Mouse (Mus musculus): ENCODE measurements around the gene Fry.

The Fry gene

DNA sequence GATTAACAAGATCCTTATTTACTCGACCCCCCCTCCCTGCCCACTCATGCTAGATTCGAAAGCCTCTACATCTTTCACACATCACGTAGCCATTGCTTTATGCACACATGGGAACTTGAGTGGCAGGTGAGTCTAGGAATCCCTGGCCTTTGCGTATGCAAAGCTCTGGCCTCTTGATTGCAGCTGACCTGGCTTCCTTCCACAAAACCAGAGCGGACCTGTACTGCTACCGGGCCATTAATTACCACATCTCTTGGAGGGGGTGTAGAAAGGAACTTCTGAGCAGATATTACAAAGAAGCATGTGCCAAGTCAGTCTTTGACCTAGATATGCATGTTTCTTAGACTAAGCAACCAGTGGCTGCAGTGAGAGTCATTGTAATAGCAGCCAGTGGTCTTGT is 55.4 kb downstream of the Fry start:
- no peak for DNase-seq (ENCODE audit: extremely low read depth, low read depth)

GRCm38 (mm10) chr5:150174950-150175349 is 56.5 kb downstream of the Fry start:
- no peak for DNase-seq (ENCODE audit: extremely low read depth, low read depth)

DNA sequence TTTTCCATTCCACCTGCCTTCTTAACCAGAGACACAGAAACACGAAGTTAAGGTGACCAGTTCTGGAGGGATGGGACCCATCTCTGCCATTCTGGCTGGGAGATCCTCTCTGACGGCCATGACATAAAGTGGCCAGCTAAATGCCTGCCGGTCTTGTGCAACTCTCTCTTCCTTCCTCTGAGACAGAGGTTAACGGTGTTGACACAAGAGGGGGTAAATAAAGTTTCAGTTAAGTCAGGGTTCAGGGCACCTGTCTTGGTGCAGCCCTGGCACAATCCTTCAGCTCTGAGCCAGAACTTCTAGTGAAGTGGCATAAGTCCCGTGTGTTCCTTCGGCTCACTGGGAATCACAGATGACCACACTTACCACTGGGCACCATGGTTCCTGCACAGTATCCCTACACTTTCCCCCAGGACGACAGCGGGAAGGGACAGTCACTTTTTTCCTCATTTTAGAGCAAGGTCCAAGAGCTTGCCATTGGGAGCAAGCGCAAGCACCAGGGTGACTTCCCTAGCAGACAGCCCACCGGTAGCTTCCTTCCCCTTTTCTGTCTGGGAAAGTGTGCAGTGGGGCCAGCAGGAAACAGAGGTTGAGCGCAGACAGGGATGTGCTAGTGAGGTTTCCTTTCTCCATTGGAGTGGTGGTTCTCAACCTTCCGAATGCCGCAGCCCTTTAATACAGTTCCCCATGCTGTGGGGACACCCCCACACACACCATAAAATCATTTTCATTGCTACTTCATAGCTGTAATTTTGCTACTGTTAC is 58.0 kb downstream of the Fry start:
- no peak for DNase-seq (ENCODE audit: extremely low read depth, low read depth)

DNA sequence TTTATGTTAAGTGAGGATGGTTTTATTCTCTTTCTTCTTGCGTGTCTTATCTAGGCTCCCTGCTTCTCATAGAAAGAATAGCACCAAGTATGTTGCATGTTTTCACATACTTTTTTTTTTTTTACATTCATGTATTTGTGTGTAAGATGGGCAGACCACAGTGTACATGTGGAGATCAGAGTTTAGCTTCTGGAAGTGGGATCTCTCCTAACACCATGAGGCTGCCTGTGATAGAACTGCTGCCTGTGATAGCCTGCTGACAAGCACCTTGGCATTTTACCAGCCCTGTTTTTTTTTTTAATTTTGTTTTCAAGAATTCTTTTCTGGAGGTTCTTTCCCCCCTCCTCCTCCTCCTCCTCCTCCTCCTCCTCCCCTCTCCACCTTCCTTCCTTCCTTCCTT is 59.3 kb downstream of the Fry start:
- no peak for DNase-seq (ENCODE audit: extremely low read depth, low read depth)

DNA sequence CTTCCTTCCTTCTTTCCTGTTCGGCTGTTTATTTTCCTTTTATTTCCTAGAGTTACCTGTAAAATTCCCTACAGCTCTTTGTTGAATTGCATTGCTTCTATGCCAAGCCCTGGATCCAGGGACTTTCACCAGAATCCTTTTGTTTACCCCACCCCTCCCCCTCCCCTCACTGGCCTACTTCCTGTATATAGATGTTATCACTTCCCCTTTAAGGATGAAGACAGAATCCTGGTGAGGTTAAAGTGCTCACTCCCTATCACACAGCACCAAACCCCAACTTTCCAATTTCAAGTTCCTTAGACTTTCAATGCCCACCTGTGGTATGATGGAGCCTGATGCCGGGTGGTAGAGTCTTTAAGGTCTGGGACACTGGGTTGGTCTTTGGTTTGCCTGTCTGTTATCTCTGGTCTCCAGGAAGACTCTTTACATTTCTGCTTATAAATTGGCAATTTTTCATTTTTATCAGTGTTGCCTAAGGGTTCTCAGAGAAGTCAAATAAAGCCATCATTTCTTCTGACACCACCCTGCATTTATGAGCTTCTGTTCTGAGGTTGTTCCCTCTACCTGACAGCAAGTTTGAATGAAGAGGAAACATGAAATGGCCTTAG is 59.9 kb downstream of the Fry start:
- no peak for DNase-seq (ENCODE audit: extremely low read depth, low read depth)

DNA sequence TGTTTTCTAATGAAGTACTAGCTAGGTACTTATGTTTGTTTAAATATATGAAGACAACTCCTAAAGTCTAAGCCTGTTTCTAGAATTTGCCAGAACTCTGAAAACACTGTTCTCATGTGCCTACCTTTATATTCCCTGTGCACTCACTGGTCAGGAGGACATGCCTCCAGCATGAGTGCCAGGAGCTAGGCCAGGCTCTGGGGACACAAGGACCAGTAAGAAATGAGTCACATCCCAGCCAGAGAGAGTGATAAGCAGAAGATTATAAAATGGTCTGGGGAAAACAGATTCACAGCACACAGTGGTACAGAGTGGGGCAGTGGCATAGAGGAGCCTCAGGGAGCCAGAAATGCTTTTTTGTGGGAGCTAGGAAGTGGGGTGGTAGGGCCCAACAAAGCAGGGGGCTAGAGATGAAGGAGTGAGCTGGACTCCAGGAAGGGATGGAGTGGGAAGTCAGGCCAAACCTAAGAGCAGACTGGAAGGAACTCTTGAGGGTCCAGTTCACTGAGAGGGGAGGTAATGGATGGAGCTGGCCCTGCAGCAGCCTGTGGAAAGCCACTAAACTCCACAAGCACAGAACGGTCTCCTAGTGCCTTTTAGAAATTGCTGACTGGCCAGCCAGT is 62.7 kb downstream of the Fry start:
- no peak for DNase-seq (ENCODE audit: extremely low read depth, low read depth)

- no peak for DNase-seq (ENCODE audit: extremely low read depth, low read depth)
Observed at GRCm38 (mm10) chr5:150184959-150185358, 66.5 kb downstream of the Fry start.

DNA sequence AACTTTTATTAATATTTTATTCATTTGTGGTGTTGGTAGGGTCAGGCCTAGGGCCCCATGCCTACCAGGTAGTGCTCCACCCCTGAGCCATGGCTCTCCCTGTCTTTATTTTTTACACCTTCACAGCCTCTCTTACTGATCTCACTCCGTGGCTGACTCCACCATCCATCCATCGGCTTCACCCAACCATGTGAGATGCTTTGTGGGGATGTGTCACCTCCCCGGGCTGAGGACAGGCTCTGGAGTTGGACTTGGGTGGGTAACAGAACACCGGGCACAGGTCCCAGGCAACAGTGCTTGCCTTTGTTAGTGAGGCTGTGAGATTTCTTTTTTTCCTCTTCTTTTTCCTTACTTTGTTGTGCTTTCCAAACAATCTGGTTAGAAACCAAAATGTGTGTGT is 67.7 kb downstream of the Fry start:
- no peak for DNase-seq (ENCODE audit: extremely low read depth, low read depth)

- DNase-seq (ENCODE audit: extremely low read depth, low read depth) = no peak
Observed at GRCm38 (mm10) chr5:150186676-150187075, 68.2 kb downstream of the Fry start.

DNA sequence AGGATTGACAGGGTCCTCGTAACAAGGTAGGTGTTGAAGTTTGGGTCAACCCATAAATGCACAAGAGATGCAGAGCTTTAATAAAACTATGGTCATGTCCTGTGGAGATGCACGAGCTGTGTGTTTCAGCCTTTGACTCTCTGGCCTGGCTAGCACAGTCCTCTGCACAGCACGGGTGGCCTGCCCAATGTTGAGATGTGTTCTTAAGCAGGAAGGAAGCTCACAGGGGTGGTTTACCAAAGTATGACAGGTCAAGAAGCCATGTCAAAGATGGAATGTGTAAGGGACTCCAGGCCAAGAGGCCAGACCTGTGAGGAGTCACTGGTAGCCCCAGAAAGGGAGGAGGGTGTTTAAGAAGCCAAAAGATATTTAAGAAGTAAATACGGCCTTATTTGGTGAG is 69.6 kb downstream of the Fry start:
- DNase-seq (ENCODE audit: extremely low read depth, low read depth) = no peak

- no peak for DNase-seq (ENCODE audit: extremely low read depth, low read depth)
Observed at GRCm38 (mm10) chr5:150190454-150191358, 72.3 kb downstream of the Fry start.

GRCm38 (mm10) chr5:150195514-150196210 is 77.2 kb downstream of the Fry start:
- peak; percentile 70 for DNase-seq (ENCODE audit: extremely low read depth, low read depth)

GRCm38 (mm10) chr5:150196211-150196585 is 77.8 kb downstream of the Fry start:
- DNase-seq (ENCODE audit: extremely low read depth, low read depth) = peak; percentile 56

GRCm38 (mm10) chr5:150196881-150197311 is 78.5 kb downstream of the Fry start:
- no peak for DNase-seq (ENCODE audit: extremely low read depth, low read depth)

DNA sequence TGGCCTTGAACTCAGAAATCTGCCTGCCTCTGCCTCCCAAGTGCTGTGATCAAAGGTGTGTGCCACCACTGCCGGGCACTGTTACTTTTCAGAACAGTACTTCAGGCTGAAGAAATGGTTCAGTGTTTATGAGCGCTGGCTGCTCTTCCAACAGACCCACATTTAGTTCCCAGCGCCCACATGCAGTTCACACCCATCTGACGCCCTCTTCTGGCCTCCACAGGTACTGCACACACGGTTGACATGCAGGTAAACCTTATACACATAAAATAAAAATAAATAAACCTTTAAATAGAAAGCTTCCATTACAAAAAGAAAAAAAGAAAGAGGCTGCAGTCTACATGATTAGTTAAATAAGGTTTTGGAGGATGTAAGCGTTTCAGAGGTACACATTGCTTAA is 88.3 kb downstream of the Fry start:
- DNase-seq (ENCODE audit: extremely low read depth, low read depth) = no peak

DNA sequence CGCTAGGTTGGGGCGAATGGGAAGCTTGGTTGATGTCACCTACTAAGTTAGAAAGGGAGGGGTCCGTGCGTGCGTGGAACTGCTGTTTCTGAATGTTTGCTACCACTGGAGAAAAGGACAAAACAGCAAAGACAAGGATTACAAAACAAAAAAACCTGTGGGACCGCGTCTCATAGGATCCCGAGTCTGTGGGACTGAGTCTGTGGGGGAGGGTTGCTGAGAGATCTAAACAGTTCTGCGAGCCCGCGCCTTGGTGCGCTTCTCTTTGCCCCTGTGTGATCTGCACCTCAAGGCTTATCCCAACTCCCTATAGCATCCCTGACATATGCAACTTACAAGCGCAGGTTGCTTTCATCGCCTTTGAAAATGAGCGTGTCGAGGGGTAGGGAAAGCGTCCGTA is 89.2 kb downstream of the Fry start:
- no peak for DNase-seq (ENCODE audit: extremely low read depth, low read depth)

GRCm38 (mm10) chr5:150208009-150208408 is 89.6 kb downstream of the Fry start:
- DNase-seq (ENCODE audit: extremely low read depth, low read depth) = no peak

DNA sequence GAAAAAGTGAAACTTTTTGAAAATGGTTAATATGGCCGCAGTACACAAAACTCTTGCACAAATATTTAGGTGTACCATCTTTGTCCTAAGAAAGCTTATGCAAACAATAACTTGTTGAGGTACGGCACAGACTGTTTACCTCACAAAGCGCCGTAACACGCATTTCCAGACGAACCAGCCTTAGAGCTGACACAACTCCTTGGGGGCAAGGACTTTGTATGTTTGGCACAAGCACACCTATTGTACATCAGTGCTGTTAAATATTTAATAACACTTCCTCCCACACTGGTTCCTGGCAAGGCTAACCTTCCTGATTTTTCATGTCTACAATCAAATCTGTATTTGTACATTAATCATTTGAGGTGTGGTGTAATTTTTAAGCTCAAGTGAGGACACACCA is 95.6 kb downstream of the Fry start:
- DNase-seq (ENCODE audit: extremely low read depth, low read depth) = no peak

- DNase-seq (ENCODE audit: extremely low read depth, low read depth) = no peak
Observed at GRCm38 (mm10) chr5:150216066-150216465, 97.6 kb downstream of the Fry start.

- no peak for DNase-seq (ENCODE audit: extremely low read depth, low read depth)
Observed at GRCm38 (mm10) chr5:150219457-150219856, 101.0 kb downstream of the Fry start.

DNA sequence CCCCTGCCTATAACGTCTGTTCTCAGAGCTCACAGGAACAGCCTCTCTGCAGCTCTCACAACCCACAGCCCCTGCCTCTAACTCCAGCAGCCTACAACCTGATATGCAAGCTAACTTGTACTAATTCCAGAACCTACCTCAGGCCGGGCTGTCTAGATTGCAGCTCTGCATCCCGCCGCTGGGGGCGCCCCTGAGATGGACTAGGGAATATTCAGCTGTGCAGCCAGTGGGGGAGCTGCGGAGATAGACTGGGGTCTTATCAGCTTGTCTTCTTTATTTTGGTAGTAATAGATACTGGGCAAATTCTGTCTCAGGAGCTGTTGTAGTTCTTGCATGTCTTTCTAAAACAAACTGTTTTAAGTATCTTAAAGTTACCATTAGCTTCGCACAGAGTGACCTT is 101.9 kb downstream of the Fry start:
- DNase-seq (ENCODE audit: extremely low read depth, low read depth) = peak; percentile 37
